Mouse (Mus musculus) ES-E14 (cell line): Measurements from ENCODE around the gene Ttll5. TPM values are rescaled to one million over a fixed set of nuclear protein-coding genes. Genes with fewer than 3 reads are reported as not detected.
A peak's percentile ranks its signal among the peaks of the same experiment; 100 is the strongest.

Experiments
- DNase-seq: peaks from one replicate; pipeline ENCODE4 v3.0.0-alpha.2; 2013; ENCODE audit warnings: low read depth, low spot score
- H3K27ac ChIP-seq: 2 replicates; pipeline ENCODE4 v1.5.1; 2012; ENCODE audit warnings: low read depth, mild to moderate bottlenecking, low read length, moderate library complexity, mixed read lengths; ENCODE audit not compliant: poor library complexity, insufficient read depth, severe bottlenecking
- H3K36me3 ChIP-seq: 2 replicates; pipeline ENCODE4 v1.6.1; 2012; ENCODE audit warnings: mild to moderate bottlenecking, low read length, moderate library complexity, mixed read lengths; ENCODE audit not compliant: control insufficient read depth, poor library complexity, insufficient read depth, severe bottlenecking
- H3K4me1 ChIP-seq, 2 experiments: fragments of 150-350 bp in 1 of 2; sonication (generic) in 1 of 2; 2 replicates each; pipeline ENCODE4 v1.6.1; 2012; ENCODE audit warnings: low read length in 2 of 2, mild to moderate bottlenecking in 1 of 2, mixed read lengths in 1 of 2; ENCODE audit not compliant: control insufficient read depth in 2 of 2, insufficient read depth in 2 of 2, poor library complexity in 1 of 2
- H3K4me3 ChIP-seq, 2 experiments: fragments of 150-350 bp in 1 of 2; sonication (generic) in 1 of 2; 2 replicates each; pipeline ENCODE4 v1.5.1; 2012; ENCODE audit warnings: low read length in 2 of 2, low read depth in 1 of 2, mild to moderate bottlenecking in 1 of 2, mixed read lengths in 1 of 2; ENCODE audit not compliant: insufficient read depth in 1 of 2, poor library complexity in 1 of 2, severe bottlenecking in 1 of 2
- H3K9ac ChIP-seq: 2 replicates; pipeline ENCODE4 v1.6.1; 2012; ENCODE audit warnings: low read depth, mild to moderate bottlenecking, low read length, mixed read lengths; ENCODE audit not compliant: poor library complexity, insufficient read depth, severe bottlenecking
- H3K9me3 ChIP-seq: fragments of 150-350 bp; sonication (generic); 2 replicates; pipeline ENCODE4 v1.6.1; 2012; ENCODE audit warnings: low read depth, mild to moderate bottlenecking, low read length; ENCODE audit not compliant: control insufficient read depth, insufficient read depth
- CHD2 ChIP-seq: IDR thresholded peaks from 2 replicates; pipeline ENCODE4 v1.6.1; 2014; ENCODE audit warnings: mild to moderate bottlenecking, low read depth, low read length, inconsistent platforms
- HCFC1 ChIP-seq: IDR thresholded peaks from 2 replicates; pipeline ENCODE4 v1.6.1; 2012; ENCODE audit warnings: low read length, inconsistent platforms, borderline replicate concordance; ENCODE audit not compliant: insufficient read depth
- MAFK ChIP-seq: IDR thresholded peaks from 2 replicates; pipeline ENCODE4 v1.6.1; 2014; ENCODE audit warnings: mild to moderate bottlenecking, low read depth, low read length, inconsistent platforms; ENCODE audit not compliant: insufficient read depth
- ZC3H11A ChIP-seq: IDR thresholded peaks from 2 replicates; pipeline ENCODE4 v1.6.1; 2012; ENCODE audit warnings: low read depth, mild to moderate bottlenecking, inconsistent platforms, low read length, borderline replicate concordance
- ZNF384 ChIP-seq: IDR thresholded peaks from 2 replicates; pipeline ENCODE4 v1.6.1; 2012; ENCODE audit warnings: low read depth, low read length, inconsistent platforms
- in situ Hi-C, 2 experiments: fragments of 600-800 bp; cut with MboI; formaldehyde crosslinking; loops; one replicate each; pipeline ENCODE4 v1.15.1; 2025; ENCODE audit warnings: low sequenced_read_pairs in 2 of 2, inconsistent platforms in 1 of 2; ENCODE audit not compliant: unreplicated experiment in 2 of 2
- total RNA-seq: library from RNA; depleted of rRNA; stranded (reverse); fragments of 300-350 nt; gene quantifications from 2 replicates; pipeline ENCODE4 v1.2.3, GENCODE M21; 2012

Ttll5 gene
- total RNA-seq, 1 experiment: 18.6 TPM

DNA sequence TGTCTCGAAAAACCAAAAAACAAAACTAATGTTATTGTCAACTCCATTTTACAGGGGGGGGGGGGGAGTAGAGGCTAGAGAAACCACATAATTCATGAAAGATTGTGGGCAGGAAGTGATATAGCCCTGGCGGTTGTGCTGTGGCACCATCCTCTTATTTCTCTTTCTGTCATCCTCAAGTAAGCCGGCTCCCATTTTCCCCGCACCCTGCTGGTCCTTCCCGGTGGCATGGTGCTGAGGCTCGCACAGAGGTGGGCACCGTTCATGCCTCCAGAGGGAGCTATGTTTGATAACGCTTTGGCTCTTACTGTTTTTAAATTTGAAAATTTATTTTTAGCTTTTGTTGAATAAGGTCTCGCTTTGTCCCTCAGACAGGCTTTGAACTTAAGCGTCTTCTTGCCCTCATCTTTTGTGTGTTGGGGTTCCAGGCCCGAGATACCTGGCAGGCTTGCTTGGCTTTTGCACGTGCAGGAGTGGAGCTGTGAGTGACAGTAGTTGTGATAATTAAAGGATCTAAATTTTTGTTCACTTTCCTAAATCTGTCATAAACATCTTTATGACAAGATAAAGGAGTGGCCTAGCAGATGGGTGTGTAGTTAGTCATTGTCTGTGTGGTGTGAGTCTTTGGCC is 15.0 kb downstream of the Ttll5 start:
- H3K4me1 ChIP-seq: no peaks in the 10 kb centered on the region
- no peak overlapping the region for H3K27ac ChIP-seq
- no peak for TF ChIP-seq HCFC1
- TF ChIP-seq ZNF384: no peak
- no peak for TF ChIP-seq MAFK
- TF ChIP-seq ZC3H11A: no peak
- TF ChIP-seq CHD2: no peak

DNA sequence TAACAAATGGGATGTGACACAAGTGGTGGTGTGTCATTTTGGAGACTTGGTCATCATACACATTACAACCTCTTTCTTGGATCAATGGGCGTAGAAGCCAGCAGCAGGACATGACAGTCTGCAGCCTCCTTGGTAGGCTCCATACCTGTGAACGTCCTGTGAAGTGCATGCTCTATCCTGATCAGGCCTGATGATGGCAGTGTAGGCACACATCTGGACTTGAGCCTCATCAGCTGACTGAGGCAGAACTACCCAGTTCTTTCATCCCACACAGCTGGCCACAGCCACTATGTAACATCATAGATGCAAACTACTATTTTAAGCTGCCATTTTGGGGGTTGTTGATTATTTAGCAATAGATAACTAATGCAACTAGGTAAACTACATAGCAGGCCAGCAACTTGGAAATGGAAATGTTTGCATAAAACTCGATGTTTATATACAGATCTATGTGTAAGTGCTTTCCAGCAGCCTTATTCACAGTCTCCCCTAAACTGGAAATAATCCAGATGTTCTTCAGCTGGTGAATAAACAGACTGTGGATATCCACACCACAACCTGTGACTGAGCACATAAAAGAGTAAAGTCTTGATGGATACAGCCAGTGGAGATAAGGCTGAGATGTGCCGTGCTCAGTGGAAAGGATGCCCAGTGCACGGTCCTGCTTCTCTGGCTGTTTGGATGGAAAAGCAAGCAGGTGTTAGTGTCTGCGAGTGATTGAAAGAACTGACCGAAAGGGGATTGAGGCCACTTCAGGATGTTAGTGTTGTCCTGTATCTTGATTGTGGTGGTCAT is 23.9 kb downstream of the Ttll5 start:
- no peak for DNase-seq
- Histone ChIP-seq H3K36me3 (peaks cover 8% of the 10 kb centered on the region), H3K9ac (no peak overlapping the region), H3K27ac (no peak overlapping the region), H3K9me3 (no peaks in the 10 kb centered on the region), H3K4me3 (no peak overlapping the region), H3K4me1 (no peaks in the 10 kb centered on the region; a peak in 1 of 4 replicates)
- in situ Hi-C loops: no loop called here
- no peak for TF ChIP-seq MAFK
- no peak for TF ChIP-seq ZNF384
- TF ChIP-seq ZC3H11A: peak; percentile 52; the same call in 1 of the 2 replicates
- TF ChIP-seq CHD2: no peak

More for the DNA sequence above, 15.0 kb downstream of the Ttll5 start:
- no peak for DNase-seq
- Histone ChIP-seq H3K36me3 (peaks cover 2% of the 10 kb centered on the region; the same call in 1 of the 2 replicates), H3K9me3 (no peaks in the 10 kb centered on the region), H3K4me3 (no peak overlapping the region), H3K9ac (no peak overlapping the region)
- in situ Hi-C loops: no loop called here

GRCm38 (mm10) chr12:85850661-85851060 is 26.2 kb downstream of the Ttll5 start:
- in situ Hi-C loops: no loop called here
- Histone ChIP-seq H3K4me1 (no peaks in the 10 kb centered on the region; a peak in 1 of 4 replicates), H3K27ac (no peak overlapping the region; the same call in 1 of the 2 replicates), H3K36me3 (peaks cover 10% of the 10 kb centered on the region), H3K9ac (no peak overlapping the region), H3K4me3 (no peak overlapping the region), H3K9me3 (no peaks in the 10 kb centered on the region)
- TF ChIP-seq CHD2 (no peak), ZC3H11A (no peak), ZNF384 (no peak), HCFC1 (no peak), MAFK (no peak)
- DNase-seq: no peak

GRCm38 (mm10) chr12:85853836-85854235 is 29.4 kb downstream of the Ttll5 start:
- H3K36me3 ChIP-seq: peaks cover 15% of the 10 kb centered on the region; the same call in 1 of the 2 replicates
- no peaks in the 10 kb centered on the region; a peak in 1 of 4 replicates for H3K4me1 ChIP-seq
- in situ Hi-C loops: no loop called here
- no peak overlapping the region for H3K4me3 ChIP-seq
- no peak overlapping the region for H3K9ac ChIP-seq
- TF ChIP-seq ZC3H11A (no peak), MAFK (no peak), HCFC1 (no peak), ZNF384 (no peak), CHD2 (no peak)
- no peaks in the 10 kb centered on the region for H3K9me3 ChIP-seq
- no peak for DNase-seq
- H3K27ac ChIP-seq: no peak overlapping the region
